Mouse (Mus musculus) induced T-regulatory cell, adult 2 months (primary cell): Measurements from ENCODE around the gene Tbl2.

Source experiments
- DNase-seq: peaks from one replicate; pipeline ENCODE4 v3.0.0-alpha.2; 2012; ENCODE audit warnings: low read depth

Tbl2 gene

DNA sequence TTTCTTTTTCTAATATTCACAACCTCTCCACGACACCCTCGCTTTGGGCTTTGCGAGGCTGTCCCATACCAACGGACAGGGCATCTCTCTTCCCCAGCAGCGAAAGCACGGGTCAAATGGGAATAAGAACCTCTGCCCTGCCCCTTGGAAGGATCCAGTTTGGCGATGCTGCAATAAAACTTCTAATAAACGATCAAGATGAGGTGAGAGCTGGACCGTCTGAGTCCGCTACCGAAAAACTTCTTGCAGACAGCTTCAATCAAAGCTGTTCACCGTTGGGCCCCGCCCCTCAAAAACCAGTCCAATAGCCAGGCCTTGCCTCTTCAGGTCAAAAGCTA is 773 bp upstream of the Tbl2 start:
- no peak for DNase-seq

DNA sequence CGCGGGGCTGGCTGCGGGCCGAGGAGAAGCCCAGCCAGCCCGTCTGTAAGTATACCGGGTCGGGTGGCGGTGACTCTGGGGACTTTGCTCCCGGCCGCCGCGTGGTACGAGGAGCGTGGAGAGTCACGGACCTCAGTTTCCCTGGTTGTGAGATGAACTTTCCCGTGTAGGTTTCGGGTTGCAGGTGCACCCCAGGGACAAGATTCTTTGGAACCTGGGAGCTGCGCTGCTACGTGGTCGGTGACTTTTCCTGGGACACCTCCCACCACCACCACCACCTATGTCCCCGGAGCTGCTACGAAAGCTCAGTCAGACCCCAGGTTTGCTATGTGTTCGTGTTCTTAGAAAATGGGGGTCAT is 342 bp downstream of the Tbl2 start:
- no peak for DNase-seq

DNA sequence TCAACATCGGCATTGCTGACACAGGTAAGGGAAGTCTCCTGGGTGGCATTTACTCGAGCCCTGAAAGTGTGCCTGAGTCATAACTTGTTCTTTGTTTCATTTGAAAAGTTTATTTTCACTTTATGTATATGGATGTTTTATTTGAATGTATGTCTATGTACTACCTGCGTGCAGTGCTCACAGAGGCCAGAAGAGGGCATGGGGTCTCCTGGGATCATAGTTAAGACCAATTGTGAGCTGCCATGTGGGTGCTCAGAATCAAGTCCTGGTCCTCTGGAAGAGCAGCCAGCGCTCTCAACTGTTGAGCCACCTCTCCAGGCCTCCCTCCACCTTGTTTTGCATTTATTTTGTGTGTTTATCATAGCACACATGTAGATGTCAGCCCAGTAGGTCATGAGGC is 7.0 kb downstream of the Tbl2 start:
- no peak for DNase-seq

DNA sequence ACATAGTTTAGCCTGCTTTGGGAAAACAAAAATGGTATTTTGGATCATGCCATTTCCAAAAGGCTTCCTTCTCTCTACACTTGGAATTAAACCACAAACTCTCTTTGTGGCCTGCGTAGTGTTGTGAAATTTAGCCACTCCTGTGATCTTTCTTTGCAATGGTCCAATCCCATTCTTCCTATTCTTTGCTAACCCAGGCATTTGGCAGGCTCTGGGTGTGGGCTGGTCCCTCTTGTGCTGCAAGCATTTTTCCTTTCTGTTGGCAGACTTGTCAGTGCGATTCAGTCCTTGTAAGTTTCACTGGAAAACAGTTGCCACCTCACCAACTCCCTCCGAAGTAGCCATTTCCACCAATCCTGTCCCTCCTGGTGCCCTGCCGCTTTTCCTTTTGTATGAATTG is 11.8 kb downstream of the Tbl2 start:
- DNase-seq, result no peak

DNA sequence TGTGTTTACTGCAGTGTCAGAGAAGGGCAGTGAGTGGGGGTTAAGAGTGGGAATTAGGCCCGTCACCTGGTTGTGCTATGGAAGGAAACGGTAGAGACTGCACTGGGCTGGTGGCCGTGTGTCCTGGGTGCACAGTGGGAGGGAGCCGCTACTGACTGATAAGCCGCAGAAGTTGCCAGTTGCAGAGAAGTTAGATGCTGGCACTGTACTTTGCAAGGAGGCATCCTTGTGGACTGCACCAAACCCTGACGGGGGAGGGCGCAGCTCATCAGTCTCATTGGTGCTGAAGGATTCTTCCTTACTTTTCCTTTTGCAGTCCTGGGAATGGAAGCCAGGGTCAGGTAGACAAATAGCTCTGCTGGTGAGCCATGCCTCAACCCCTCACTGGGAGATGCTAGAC is 12.2 kb downstream of the Tbl2 start:
- DNase-seq, result no peak

DNA sequence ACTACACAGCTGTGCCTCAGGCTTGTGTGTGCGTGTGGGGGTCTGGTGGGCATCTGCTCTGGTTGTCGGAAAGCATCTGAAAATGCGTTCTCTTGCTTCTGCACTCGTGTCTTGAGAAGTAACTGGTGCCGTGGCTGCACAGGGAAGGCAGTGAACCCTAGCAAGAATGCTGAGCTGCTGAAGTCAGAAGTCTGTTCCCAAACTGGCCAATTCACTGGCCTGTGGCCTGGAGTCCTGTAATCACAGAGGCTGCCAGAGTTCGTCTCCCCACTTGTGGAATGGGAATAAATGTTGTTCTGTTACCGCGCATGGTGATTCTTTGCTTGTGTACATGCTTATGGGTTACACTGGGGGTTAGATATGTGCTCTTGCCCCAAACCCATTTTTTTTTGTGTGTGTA is 12.9 kb downstream of the Tbl2 start:
- DNase-seq, result no peak

DNA sequence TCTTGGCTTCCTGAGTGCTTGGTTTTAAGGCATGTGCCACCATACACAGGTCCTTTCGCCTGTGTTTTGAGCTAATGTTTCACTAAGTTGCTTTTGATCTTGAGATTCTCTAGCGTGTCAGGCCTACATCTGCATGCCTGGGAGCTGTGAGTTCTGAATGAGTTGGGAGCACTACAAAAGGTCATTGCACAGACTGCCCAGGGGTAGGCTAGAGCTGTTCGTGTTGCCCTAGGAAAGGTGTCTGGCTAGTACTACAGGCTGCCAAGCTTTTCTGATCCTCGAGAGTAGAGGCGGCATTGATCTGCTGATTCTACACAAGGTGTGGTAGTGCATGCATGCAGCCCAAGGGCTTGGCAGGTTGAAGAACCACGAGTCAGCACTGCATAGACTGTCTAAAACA is 13.4 kb downstream of the Tbl2 start:
- no peak for DNase-seq

DNA sequence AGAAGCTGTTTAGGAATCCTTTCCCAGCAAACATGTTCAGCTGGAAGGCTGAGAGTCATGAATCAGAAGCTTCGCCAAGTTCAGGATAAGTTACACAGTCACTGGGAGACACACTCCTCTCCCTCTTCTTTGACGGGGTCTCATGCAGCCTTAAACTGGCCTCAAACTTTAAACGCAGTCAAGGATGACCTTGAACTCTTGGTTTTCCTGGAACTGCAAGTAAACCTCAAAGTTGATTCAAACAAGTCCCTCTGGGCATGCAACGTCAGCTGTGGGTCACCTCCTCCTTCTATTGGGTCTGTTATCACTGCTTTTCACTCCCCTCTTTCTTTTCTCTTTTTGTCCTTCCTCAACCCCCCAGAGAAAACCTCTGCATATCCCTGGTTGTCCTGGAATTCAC is 17.5 kb downstream of the Tbl2 start:
- no peak for DNase-seq

DNA sequence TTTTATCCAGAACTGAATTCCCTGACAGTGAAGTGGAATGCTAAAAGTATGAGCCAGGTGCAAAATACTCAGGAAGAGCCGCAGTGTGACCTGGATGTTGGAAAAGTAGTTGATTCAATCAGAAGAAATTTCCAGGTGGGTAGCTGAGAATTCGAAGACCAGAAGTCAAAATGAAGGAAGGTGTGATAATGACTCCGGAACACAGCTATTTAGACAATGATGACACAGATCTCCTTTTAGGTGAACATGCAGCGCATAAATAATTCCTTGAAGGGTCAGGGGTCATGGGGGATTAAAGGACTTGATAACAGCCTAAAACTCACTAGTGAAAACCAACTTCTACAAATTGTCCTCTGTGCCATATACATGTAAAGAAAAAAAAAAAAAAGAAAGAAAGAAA is 18.0 kb downstream of the Tbl2 start:
- DNase-seq, result peak; percentile 29

DNA sequence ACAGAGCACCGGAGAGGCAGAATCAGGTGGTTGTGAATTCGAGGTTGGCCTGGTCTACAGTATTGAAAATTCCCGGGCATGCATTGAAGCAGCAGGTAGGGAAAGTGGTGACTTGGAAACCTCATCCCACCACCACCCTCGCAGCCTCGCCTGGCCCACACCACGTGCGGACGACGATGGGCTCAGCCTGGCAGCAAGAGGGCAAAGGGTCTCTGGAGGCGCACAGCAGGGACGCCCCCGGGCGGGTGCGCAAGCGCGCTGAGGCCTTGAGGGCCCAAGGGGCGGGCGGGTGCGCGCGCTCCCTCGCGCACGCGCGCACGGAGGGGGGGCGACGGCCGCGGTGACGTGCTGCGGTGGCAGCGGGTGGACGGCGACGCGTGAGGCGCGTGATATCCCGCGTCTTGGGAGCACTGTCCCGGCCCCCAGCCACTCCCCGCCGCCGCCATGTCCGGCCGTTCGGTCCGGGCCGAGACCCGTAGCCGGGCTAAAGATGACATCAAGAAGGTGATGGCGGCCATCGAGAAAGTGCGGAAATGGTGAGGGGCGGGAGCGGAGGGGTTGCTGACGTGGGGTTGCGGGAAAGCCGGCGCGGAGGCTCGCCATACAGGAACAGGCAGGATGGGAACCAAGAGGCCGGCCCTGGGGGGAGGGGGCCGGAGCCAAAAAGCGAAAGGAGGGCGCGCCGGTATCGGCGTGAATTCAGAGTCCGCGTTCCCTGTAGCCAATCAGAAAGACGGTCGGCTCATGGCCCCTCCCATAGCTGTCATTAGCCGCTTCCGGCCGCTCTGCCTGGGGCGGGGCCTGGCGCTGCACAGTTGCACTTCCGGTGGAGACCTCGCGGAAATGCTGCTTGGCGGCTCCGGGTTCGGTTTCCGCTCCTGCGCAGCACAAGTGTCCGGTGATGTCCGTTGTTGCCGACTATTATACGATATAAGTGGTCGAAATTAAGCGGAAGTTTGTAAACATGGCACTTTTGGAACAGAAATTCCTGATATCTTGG is 18.9 kb downstream of the Tbl2 start, which contains the start of gene Bcl7b:
TSS of gene Bcl7b (plus strand) at position 221 of the 1,000 bp plus-strand sequence.
- DNase-seq, result peak; percentile 98

DNA sequence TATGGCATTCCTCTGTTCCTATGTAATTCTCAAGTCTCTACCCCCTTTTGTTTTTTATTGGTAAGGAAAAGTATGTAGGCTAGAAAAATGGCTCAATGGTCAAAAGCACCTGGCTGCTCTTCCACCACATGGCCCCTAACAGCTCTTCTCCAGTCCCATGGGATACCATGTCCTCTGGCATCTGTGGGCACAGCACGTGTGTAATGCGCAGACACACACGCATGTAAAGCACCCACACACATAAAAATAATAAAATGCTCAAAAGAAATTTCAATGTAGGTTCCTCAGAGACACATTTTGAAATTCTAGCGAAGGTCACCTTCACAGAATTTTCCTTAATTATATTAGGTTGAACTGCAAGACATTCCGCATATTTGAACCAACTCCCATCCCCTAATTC is 20.0 kb downstream of the Tbl2 start:
- DNase-seq, result no peak

DNA sequence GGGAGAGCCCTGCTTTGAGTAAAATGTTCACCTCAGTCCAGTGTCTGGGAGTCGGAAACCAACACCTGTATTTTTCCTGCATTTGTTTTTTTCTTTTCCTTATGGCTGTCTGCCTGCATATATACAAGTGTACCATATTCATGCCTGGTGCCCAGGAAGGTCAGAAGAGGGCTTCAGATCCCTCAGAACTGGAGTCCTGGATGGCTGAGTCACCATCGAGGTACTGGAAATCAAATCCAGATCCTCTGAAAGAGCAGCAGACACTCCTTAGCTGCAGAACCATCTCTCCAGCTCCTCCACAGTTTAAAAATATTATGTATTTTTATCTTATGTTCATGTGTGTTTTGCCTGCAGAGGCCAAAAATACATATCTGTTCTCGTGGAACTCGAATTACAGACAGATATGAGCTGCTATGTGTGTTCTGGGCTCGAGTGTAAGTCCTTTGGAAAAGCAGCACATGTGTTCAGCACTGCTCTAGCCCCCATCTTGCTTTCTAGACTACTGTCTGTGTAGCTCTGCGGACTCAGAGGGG is 22.3 kb downstream of the Tbl2 start:
- DNase-seq, result no peak

DNA sequence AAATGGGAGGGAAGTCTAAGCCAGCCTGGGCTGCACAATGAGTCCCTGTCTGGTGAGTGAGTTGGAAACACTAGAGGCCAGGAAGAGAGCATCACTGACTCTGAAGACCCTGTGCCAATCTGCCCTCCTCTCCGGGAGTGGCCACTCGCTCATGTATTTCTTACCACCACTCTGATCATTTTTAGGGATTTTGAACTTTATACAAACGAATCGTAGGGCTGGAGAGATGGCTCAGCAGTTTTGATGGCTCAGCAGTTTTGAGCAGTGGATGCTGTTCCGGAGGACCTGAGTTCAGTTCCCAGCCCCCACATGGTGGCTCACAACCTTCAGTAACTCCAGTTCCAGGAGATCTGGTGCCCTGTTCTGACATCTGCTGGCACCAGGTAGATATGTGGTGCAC is 23.5 kb downstream of the Tbl2 start:
- no peak for DNase-seq

DNA sequence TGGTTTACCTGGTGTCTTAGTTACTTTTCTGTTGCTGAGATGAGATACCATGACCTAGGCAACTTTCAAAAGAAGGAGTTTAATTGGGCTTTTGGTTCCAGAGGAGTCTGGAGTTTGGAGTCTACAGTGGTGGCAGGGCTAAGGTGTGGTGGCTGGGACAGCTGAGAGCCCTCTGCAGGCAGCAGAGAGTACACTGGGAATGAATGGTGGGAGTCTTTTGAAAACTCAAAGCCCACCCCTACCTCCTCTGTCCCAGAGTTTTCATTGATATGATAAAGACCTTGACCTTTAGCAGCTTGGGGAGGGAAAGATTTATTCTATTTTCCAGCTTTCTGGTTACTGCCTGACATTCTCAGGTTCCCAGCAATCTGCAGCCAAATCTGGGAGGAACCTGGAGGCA is 25.6 kb downstream of the Tbl2 start:
- no peak for DNase-seq

DNA sequence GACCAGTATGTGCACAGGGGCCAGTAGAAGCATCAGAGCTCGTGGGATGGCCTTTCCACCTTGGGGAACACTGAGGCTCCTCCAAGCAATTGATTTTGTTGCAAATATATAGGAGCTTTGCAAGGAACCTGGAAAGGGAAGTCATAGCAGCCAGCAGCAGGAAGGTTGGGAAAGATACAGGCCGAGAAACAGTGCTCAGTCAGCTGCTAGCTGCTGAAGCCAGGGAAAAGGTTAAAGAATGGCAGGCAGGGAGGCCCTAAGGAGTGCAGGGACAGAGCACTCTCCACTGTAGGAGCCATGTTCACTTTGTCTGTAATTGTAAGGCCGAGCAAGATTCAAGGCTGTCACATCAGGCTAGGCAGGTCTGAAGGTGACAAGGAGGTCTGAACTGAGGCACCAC is 29.1 kb downstream of the Tbl2 start:
- no peak for DNase-seq

DNA sequence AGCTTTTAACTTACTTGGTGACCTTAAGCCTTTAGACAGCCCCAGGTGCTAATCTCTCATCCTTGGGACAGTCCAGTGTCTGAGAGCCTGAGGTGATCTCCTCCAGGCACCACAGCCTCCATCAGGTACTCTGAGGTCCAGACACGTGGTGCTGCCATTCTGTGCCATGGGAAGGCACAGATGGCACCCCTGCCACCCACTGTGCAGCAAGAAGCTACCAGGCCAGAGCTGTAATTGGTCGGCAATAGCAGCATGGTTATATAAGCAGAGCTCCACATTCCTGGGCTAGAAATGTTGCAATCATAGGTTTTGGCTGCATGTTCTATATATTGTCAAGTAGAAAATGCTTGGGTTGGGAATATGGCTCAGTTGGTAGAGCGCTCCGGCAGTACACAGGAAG is 29.5 kb downstream of the Tbl2 start:
- no peak for DNase-seq

DNA sequence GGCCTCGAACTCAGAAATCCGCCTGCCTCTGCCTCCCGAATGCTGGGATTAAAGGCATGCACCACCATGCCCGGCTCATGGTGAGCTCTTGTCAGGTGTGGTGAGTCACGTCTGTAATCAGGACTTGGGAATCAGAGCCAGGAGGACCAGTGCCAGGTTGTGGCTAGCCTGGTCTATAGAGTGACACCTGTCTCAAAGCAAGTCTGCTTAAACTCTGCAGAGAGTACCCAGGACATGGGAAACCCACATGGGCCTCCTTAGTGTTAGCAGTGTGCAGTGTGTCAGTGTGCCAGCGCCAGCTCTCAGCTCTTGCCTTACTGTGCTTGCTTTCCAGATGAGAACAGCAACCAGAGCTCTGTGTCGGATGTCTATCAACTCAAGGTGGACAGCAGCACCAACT is 30.2 kb downstream of the Tbl2 start:
- no peak for DNase-seq

DNA sequence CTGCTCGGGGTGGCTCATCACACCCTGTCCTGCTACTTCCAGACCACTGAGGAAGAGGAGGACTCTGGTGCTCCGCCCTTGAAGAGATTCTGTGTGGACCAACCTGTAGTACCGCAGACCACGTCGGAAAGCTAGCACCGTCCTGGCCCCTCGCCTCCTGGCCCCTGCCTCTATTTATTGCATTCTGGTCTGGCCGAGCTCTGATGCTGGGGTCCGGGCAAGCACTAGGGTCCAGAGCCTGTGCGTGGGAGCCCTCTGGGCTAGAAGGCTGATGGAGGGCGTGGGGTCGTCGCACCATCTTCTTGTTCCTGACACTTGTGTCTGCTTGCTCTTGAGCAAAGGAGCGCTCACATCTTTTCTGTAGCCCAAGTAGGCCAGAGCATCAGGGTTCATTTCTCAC is 31.3 kb downstream of the Tbl2 start:
- no peak for DNase-seq

DNA sequence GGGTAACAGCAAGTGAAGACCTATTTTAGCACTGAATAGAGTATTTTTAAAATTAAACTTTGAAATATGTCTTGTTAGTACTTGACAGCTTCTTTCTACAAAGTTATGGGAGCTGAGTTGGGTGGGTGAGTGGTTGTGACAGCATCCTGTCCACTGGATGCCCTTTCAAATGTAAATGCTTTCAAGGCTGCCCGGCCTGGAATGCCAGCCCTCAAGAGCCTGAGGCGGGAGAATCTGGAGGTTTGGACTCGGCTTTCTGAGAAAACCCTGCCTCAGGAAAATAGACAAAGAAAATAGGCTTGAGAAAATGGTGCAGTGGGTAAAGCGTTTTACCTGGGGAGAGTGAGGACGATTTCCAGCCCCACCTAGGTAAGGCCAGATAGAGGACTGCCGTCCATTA is 32.3 kb downstream of the Tbl2 start:
- no peak for DNase-seq

DNA sequence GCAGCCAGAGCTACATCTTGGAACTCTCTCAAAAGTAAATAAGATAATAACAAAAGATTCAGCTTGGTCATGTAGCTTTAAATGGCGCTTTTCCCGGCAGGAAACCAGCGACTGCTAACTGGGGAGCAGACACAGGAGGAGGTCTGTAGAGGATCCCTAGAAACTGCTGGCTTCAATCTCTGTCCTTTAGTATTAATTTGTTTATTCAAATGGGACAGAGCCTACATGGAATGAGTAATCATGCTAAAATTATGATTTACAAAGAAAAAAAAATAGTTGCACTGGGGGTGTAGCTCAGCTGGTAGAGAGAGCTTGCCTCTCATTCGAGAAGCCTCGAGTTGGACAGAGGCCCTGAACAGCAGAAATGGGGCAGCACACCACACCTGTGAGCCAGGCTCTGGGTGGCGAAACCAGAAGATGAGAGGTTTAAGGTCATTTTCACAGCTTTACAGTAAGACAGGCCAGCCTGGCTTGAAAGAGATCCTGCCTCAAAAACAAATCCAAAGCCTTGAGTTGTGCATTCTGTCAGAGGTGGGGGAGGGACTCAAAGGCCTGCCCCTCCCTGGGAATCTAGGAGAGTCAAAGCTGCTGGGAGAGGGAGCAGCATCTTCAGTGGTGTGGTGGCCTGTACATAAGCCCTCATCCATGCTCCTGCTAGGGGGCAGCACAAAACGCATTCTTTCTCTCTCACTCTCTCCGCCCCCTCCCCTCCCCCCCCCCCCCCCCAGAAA is 33.8 kb downstream of the Tbl2 start:
- no peak for DNase-seq

DNA sequence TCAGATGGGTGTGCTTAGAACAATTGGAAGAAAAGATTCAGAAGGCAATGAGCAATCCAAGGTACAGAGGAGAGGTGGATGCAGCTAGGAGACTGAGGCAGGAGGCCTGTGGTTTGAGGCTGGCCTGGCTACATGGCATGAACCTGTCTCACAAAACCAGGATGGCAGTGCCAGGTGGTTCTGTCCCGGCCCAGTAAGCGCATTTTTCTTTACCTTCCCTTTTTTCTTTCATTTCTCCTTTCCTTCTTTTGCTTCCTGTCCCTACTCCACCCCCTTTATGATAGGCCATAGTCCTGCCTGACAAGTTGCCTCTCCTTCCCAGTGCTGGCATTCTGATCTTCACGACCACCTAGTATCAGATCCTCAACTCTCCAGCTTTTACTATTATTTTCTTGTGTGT is 35.6 kb downstream of the Tbl2 start:
- DNase-seq, result no peak

DNA sequence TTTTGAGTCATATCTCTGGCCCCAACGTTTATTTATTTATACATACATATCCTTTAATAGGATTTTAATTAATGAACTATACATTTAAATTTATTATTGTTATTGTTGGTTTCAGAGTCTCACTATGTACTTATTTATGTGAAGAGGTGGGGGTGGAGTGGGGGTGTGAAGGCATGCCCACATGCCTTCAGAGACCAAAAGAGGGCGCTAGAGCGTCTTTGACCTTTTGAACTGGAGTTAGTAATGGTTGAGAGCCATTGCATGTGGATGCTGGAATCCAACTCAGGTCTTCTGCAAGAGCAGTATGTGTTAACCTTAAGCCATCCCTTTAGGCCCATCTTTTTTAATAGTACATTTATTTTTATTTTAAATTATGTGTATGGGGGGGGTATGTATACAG is 36.1 kb downstream of the Tbl2 start:
- peak; percentile 85 for DNase-seq

DNA sequence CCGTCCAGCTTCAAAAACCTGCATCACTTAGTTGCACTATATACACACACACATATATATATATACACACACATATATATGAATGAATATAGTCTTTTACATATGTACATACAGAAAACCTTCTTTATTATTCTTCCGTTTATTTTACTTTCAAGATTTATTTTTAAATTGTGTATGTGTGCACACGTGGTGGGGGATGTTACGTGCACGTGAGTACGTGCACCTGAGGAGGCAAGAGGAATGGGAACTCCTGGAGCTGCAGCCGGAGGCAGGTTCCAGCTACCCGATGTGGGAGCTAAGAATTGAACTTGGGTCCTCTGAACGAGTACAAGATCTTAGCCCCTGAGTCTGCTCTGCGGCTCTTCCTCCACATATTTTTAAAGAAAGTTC is 36.8 kb downstream of the Tbl2 start:
- no peak for DNase-seq
